Mouse (Mus musculus) gastrocnemius, postnatal 10 days (tissue): ENCODE measurements at regions not wholly inside any gene's neighbourhood (a gene's known extent, or its start where the extent isn't known, plus 50 kb on each side); places are given as distances from the start of the nearest gene placed in this dataset.
"Not testable (repeated sequence)": the region's sequence is repeated elsewhere in the genome, so short reads cannot be mapped to it uniquely, and the experiment has no call there.

Source experiments
- DNase-seq: peaks from one replicate; pipeline ENCODE4 v3.0.0; 2021; ENCODE audit warnings: mixed read lengths

GRCm38 (mm10) chr13:97420773-97421172, 179.9 kb downstream of the Enc1 start:
- no peak for DNase-seq

GRCm38 (mm10) chr13:97419100-97419499, 178.2 kb downstream of the Enc1 start:
- DNase-seq, result no peak

GRCm38 (mm10) chr13:97418681-97419080, 177.8 kb downstream of the Enc1 start:
- DNase-seq, result no peak

GRCm38 (mm10) chr13:97418081-97418480, 177.2 kb downstream of the Enc1 start:
- DNase-seq, result no peak

- DNase-seq, result no peak
These were observed 175.2 kb downstream of the Enc1 start for GRCm38 (mm10) chr13:97415927-97416709.

DNA sequence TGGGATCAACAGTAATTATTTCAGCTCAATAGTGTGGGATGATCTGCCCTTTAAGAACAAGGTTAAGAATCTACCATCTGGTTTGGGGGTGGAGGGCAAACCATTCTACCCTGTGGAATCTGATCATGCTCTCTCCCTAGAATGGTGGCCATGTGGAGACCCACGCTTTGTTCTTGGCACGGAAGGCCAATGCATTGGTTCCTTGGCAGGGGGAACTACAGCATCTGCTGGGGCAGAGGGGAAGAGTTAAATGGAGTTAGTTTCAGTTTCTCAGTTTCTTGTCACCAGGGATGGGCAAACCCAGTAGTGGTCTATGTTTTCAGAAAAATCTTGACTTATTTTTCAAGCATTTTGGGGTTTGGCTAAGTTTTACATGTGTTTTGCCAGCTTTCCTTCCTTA, 174.5 kb downstream of the Enc1 start:
- no peak for DNase-seq

DNA sequence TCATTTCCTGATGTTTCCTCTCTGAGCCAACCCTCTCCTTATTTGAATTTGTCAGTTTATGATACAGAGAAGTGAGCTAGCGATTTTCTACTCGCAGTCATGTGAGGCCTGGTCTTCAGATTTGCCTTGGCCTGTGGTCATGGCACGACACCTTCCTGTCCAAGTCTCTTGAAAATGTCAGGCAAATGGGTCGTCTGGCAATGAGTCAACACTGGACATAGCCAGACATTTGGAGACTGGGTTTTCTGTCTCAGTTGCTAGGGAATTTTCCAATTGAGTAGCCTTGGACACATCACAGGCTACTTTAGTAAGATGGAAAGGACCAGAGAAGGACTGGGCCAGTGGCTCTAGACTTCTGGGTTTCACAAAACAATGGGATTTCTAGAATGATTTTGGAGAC, 171.2 kb downstream of the Enc1 start:
- DNase-seq, result no peak

DNA sequence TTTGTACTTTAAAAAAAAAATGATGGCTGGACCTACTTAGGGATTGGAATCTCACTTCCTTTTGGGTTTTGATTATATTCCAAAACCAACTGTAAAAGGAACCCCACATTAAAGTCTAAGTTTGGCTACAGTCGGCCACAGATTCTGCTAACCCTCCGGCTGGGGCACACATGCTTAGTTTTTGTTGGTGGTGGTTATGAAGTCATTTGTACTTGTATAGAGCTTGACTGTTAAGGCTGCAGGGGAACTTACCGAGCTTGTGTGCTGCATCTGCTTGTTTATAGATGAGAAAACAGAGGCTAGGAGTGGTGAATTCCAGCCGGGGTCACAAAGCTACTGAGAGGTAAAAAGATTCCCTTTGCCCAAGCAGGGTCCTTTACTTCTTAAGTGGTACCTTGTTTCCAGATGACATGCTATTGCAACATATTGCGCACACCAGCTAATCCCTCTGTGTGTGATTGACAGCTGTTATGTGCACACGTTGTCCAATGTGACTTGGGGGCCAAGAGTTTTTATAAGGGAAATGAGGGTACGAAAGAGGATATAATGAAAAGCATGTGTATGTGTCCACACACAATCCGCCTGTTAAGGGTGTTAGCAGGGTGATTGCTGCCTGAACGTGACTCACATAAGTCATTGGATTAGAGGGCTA, 169.8 kb downstream of the Enc1 start:
- no peak for DNase-seq

GRCm38 (mm10) chr13:97409891-97410525, 169.1 kb downstream of the Enc1 start:
- DNase-seq, result no peak

DNA sequence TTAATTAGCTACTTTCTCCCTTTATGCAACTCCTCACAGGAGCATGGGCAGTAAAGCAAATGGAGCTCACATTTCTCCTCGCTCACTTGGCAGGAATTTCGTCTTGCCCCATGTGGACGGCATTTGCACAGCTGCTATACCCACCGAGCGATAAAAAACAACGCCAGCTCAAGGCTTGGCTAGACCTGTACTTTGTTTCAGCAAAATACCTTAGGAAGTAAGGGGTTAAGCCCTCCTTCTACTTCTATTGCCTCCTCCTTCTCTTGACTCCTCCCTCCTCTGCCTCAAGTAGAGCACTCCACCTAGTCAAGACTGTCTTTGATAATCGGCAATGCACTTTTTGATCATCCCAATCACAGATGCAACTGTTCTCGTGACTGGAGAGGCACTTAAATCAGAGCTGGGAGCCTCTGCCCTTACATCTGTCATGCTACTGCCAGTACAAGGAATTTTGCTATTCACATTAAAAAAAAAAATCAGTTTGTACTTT, 168.4 kb downstream of the Enc1 start:
- DNase-seq, result no peak

DNA sequence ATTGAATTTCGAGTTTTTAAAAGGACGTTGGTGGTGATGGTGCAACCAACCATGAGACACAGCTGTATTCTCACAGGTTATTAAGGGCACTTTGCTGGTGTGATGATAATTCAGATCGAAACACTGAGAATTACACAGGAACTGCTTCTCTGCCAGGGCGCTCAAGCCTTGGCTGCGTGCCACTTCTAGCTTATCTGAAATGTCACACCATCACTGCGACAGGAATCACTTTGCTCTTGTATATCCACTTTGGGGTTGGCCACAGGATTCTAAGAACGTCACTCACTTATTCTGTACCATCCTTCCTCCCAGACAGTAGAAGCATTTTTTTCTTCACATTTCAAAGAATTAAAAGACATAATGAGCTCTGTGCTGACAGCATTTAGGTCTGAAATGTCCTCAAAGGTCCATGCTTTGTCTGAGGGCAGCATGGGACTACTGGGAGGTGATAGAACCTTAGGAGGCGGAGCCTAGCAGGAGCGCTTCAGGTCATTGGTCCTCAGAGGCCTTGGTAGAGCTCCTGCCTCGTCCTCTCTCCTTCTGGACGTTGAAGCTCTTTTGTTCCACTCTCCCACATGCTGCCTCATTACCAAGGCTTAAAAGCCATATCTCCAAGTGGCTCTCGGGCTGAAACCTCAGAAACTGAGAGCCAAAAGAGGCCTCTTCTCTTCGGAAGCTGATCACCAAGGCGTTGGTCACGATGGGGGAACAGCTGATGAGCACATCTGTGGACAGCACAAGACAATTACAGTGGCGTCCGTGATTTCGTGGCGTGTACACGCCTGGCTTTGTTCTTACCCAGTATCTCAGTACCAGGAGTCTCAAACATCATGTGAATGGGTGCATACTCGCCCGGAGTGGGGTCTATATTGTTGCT, 167.7 kb downstream of the Enc1 start:
- no peak for DNase-seq

GRCm38 (mm10) chr13:97407773-97408172, 166.9 kb downstream of the Enc1 start:
- no peak for DNase-seq

- DNase-seq, result no peak
These were observed 165.8 kb downstream of the Enc1 start for GRCm38 (mm10) chr13:97406678-97407077.

DNA sequence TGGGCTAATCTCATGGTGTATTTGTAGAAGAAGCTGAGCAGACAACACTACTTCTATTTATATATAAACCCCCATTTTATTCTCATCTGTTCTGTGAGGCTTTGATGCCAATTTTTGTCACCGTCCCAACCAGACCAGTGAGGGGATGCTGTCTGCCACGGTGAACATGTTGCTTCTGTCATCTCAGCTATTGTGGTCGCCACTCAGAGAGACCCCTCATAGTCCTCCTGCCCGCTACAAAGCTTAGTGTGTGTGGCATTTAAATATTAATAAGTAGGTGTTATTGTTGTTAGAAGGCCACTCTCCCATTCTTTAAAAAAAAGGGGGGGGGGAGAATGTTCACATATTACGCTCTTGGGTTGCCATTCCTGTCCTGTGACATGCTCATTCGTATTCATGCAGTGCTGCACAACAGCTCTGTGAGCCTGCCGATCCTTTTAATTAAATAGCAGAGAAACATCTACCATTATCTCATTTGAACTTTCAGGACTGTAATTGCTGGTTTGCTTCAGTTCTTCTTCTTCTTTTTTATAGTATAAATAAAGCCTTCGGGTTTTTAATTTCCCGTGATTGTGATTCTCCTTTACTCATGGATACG, 161.4 kb downstream of the Enc1 start:
- no peak for DNase-seq

GRCm38 (mm10) chr13:97401620-97402019, 160.7 kb downstream of the Enc1 start:
- DNase-seq, result no peak

DNA sequence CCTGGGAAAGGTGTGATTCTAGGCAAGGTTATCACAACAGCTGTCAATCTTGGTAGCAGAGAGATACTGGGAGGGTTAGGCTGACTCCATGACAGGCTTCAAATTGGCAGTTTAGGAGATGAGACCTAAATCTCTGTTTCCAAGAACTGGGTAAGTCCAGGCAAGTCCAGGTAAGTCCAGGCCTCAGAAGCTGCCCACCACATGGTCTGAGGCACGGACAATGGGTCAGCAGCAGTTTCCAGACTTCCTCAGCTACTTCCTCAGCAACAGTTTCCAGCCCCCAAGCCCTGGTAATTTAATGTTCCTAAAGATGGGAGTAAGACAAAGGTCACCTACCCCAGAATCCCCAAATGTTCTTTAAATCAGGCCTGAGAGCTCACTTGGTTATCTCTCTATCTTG, 157.1 kb downstream of the Enc1 start:
- DNase-seq, result no peak

- no peak for DNase-seq
These were observed 156.2 kb downstream of the Enc1 start for GRCm38 (mm10) chr13:97396899-97397640.

GRCm38 (mm10) chr13:97396286-97396685, 155.4 kb downstream of the Enc1 start:
- not testable (repeated sequence) for DNase-seq

GRCm38 (mm10) chr13:97394756-97395454, 154.0 kb downstream of the Enc1 start:
- no peak for DNase-seq

DNA sequence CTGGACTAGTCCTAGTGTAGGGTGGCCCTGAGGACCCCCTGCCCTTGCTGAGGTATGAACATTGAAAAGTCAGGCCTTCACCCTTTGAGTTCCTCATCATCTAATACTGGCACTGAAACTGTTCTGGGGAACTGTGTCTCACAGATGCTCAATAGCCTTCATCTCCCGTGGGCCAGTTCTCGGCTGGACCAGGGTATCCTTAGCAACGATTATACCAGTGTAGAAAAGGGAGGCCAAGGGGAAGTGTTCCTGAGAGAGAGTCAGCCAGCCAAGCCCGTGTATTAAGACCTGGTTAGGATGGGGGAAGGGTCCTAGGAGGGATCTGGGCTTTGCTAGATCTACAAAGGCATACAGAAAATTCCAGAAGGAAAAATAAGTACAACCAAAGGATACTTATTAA, 153.2 kb downstream of the Enc1 start:
- no peak for DNase-seq
